Mouse (Mus musculus) heart, postnatal 36 days (tissue): Measurements from ENCODE around the gene Hip1r. TPM values are rescaled to one million over a fixed set of nuclear protein-coding genes. Genes with fewer than 3 reads are reported as not detected.

Experiments
- DNase-seq, 2 experiments: peaks; one replicate each; pipeline ENCODE4 v3.0.0; 2021 to 2022
- intact Hi-C: fragments of 180-260 bp; cut with DNase I; formaldehyde crosslinking; loops from one replicate; pipeline ENCODE4 v1.15.1; 2025
- total RNA-seq, 2 experiments: library from RNA; stranded (reverse); gene quantifications; 2 replicates each; pipeline ENCODE4 v1.2.3; 2021

The Hip1r gene
- total RNA-seq, 2 experiments from 2014 or later: 8.6 to 17.0 TPM

- intact Hi-C loops: loop anchor here (2.0 kb wide), 1 partner anchor 22 kb away; no protein-coding TSS in a partner anchor
- no peak for DNase-seq
Observed at GRCm38 (mm10) chr5:123970576-123970975, 2.9 kb upstream of the Hip1r start.

GRCm38 (mm10) chr5:123972453-123972852 is 975 bp upstream of the Hip1r start:
- intact Hi-C loops: no loop called here
- no peak for DNase-seq

- intact Hi-C loops: loop anchor here (1.0 kb wide), 1 partner anchor 18 kb away; no protein-coding TSS in a partner anchor
- no peak for DNase-seq
Observed at GRCm38 (mm10) chr5:123974179-123974485, 704 bp downstream of the Hip1r start.

- DNase-seq: no peak
- intact Hi-C loops: loop anchor here (1.0 kb wide), 1 partner anchor 18 kb away; no protein-coding TSS in a partner anchor
Observed at GRCm38 (mm10) chr5:123974616-123975111, 1.2 kb downstream of the Hip1r start.

GRCm38 (mm10) chr5:123975668-123976180 is 2.3 kb downstream of the Hip1r start:
- intact Hi-C loops: no loop called here
- no peak for DNase-seq

GRCm38 (mm10) chr5:123977231-123977630 is 3.8 kb downstream of the Hip1r start:
- DNase-seq: no peak
- intact Hi-C loops: no loop called here

GRCm38 (mm10) chr5:123978131-123978530 is 4.7 kb downstream of the Hip1r start:
- DNase-seq: peak in 1 of 2 experiments; percentile 2
- intact Hi-C loops: no loop called here

GRCm38 (mm10) chr5:123979221-123979979 is 6.0 kb downstream of the Hip1r start:
- intact Hi-C loops: no loop called here
- peak; percentile 13 to 30 for DNase-seq

GRCm38 (mm10) chr5:123979980-123980369 is 6.5 kb downstream of the Hip1r start:
- DNase-seq: peak; percentile 7 to 18

GRCm38 (mm10) chr5:123980521-123981249 is 7.3 kb downstream of the Hip1r start:
- intact Hi-C loops: no loop called here
- peak; percentile 8 to 9 for DNase-seq

More at GRCm38 (mm10) chr5:123979980-123980369, 6.5 kb downstream of the Hip1r start:
- intact Hi-C loops: no loop called here

- DNase-seq: peak; percentile 30 to 34
- intact Hi-C loops: no loop called here
Observed at GRCm38 (mm10) chr5:123981250-123981554, 7.8 kb downstream of the Hip1r start.

- intact Hi-C loops: no loop called here
- peak in 1 of 2 experiments; percentile 0 for DNase-seq
Observed at GRCm38 (mm10) chr5:123982838-123983237, 9.4 kb downstream of the Hip1r start.

- no peak for DNase-seq
- intact Hi-C loops: no loop called here
Observed at GRCm38 (mm10) chr5:123985434-123985833, 12.0 kb downstream of the Hip1r start.

GRCm38 (mm10) chr5:123986925-123987324 is 13.5 kb downstream of the Hip1r start:
- DNase-seq: no peak

GRCm38 (mm10) chr5:123987511-123987910 is 14.1 kb downstream of the Hip1r start:
- no peak for DNase-seq
- intact Hi-C loops: no loop called here

More at GRCm38 (mm10) chr5:123986925-123987324, 13.5 kb downstream of the Hip1r start:
- intact Hi-C loops: no loop called here

- DNase-seq: no peak
- intact Hi-C loops: loop anchor here (10.0 kb wide), 1 partner anchor 165 kb away; no protein-coding TSS in a partner anchor
Observed at GRCm38 (mm10) chr5:123989941-123990885, 16.8 kb downstream of the Hip1r start.

GRCm38 (mm10) chr5:123991321-123991720 is 17.9 kb downstream of the Hip1r start:
- DNase-seq: no peak
- intact Hi-C loops: loop anchor here (10.0 kb wide), 1 partner anchor 167 kb away; no protein-coding TSS in a partner anchor

GRCm38 (mm10) chr5:123992193-123992637 is 18.8 kb downstream of the Hip1r start:
- intact Hi-C loops: loop anchor here (1.0 to 10.0 kb wide), 3 partner anchors 18 to 167 kb away; no protein-coding TSS in a partner anchor
- DNase-seq: peak; percentile 75 to 80

GRCm38 (mm10) chr5:123992794-123993193 is 19.4 kb downstream of the Hip1r start:
- intact Hi-C loops: loop anchor here (1.0 to 10.0 kb wide), 3 partner anchors 18 to 168 kb away; no protein-coding TSS in a partner anchor
- peak; percentile 90 to 95 for DNase-seq
